Mouse (Mus musculus) spleen, adult 2 months (tissue): Measurements from ENCODE around the gene Xlr4b. TPM values are rescaled to one million over a fixed set of nuclear protein-coding genes. Genes with fewer than 3 reads are reported as not detected.
"Not testable (repeated sequence)": the region's sequence is repeated elsewhere in the genome, so short reads cannot be mapped to it uniquely, and the experiment has no call there.

Experiments used
- DNase-seq, 2 experiments: peaks; one replicate each; pipeline versions ENCODE4 v3.0.0 to v3.0.0-alpha.2; 2012 to 2021; ENCODE audit warnings: low spot score in 2 of 2, low read depth in 1 of 2
- H3K27ac ChIP-seq: fragments of 200-500 bp; 2 replicates; pipeline ENCODE4 v1.5.1; 2012; ENCODE audit warnings: low read length, inconsistent platforms; ENCODE audit not compliant: insufficient read depth
- H3K27me3 ChIP-seq: fragments of 200-500 bp; 2 replicates; pipeline ENCODE4 v1.6.1; 2012; ENCODE audit warnings: mild to moderate bottlenecking, moderate library complexity, low read length, inconsistent platforms; ENCODE audit not compliant: control insufficient read depth, insufficient read depth
- H3K36me3 ChIP-seq: fragments of 200-500 bp; 2 replicates; pipeline ENCODE4 v1.6.1; 2012; ENCODE audit warnings: mild to moderate bottlenecking, low read length, inconsistent platforms; ENCODE audit not compliant: control insufficient read depth, insufficient read depth
- H3K4me1 ChIP-seq: fragments of 200-500 bp; 2 replicates; pipeline ENCODE4 v1.6.1; 2011; ENCODE audit warnings: inconsistent platforms; ENCODE audit not compliant: control insufficient read depth, insufficient read depth, insufficient read length
- H3K4me3 ChIP-seq: fragments of 200-500 bp; 2 replicates; pipeline ENCODE4 v1.5.1; 2011; ENCODE audit warnings: mild to moderate bottlenecking, inconsistent platforms; ENCODE audit not compliant: insufficient read depth, insufficient read length; ENCODE audit errors: extremely low read depth
- CTCF ChIP-seq: fragments of 200-500 bp; IDR thresholded peaks from 2 replicates; pipeline ENCODE4 v1.5.1; 2011; ENCODE audit warnings: mild to moderate bottlenecking, inconsistent platforms; ENCODE audit not compliant: insufficient read depth, insufficient read length, insufficient replicate concordance; ENCODE audit errors: extremely low read depth
- POLR2A ChIP-seq: fragments of 200-500 bp; IDR thresholded peaks from 2 replicates; pipeline ENCODE4 v1.6.1; 2011; ENCODE audit warnings: low read depth, low read length, inconsistent platforms
- WGBS: fragments of 180-500 bp; shearing (Covaris S2); methylation state at CpG from one replicate; pipeline ENCODE4 v1.1.7; 2018; 5-methylcytosine and 5-hydroxymethylcytosine counted together
- polyA plus RNA-seq: library from polyadenylated mRNA; depleted of rRNA; stranded (reverse); fragments of >200 nt; gene quantifications from 2 replicates; pipeline ENCODE4 v1.2.3, GENCODE M21; 2012; rRNA removed

Xlr4b gene
- 1.7 and 2.2 TPM in 2 replicates for polyA plus RNA-seq

- H3K27me3 ChIP-seq, DNase-seq, H3K27ac ChIP-seq, H3K36me3 ChIP-seq, H3K4me1 ChIP-seq: not testable (repeated sequence)
- peak within 1 kb of the TSS; percentile 34; the same call in 1 of the 2 replicates for H3K4me3 ChIP-seq
- WGBS = 40% methylated on average over 19 of the region's 19 CpGs
Observed at GRCm38 (mm10) chrX:73213819-73214564, at the start of gene Xlr4b. Gene Xlr4b, plus strand, starts transcription at chrX:73214333.

DNA sequence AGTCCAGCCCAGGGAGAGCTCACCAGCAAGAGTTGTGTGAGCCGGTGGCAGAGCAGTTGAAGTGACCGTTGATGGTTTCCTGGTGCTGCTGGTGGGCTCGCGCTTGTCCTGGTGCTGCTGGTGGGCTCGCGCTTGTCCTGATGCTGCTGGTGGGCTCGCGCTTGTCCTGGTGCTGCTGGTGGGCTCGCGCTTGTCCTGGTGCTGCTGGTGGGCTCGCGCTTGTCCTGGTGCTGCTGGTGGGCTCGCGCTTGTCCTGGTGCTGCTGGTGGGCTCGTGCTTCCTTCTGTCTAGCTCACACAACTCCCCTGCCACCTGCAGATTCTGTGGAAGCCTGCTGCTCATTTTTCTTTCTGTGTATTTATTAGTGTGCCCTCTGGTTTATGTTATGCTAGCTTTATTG, 37.2 kb upstream of the Xlr4b start, which contains the start of gene Spin2d:
Spin2d (minus strand) TSS at position 101 of the 400 bp plus-strand sequence.
- H3K27ac ChIP-seq, H3K36me3 ChIP-seq, H3K4me1 ChIP-seq, H3K27me3 ChIP-seq, H3K4me3 ChIP-seq, DNase-seq: not testable (repeated sequence)
- 93% methylated on average over 5 of the region's 15 CpGs for WGBS

- H3K36me3 ChIP-seq, H3K4me1 ChIP-seq, H3K27ac ChIP-seq, H3K4me3 ChIP-seq, H3K27me3 ChIP-seq: not testable (repeated sequence)
- DNase-seq = peak in 1 of 2 experiments; percentile 3
- WGBS = 68% methylated on average over 12 of the region's 12 CpGs
Observed at GRCm38 (mm10) chrX:73191934-73192333, 22.2 kb upstream of the Xlr4b start, which contains the start of gene Xlr3b. Gene Xlr3b, plus strand, starts transcription at chrX:73192207.

GRCm38 (mm10) chrX:73225365-73225764, 11.2 kb downstream of the Xlr4b start:
- 57% methylated on average over 1 of the region's 1 CpGs for WGBS
- DNase-seq = no peak

DNA sequence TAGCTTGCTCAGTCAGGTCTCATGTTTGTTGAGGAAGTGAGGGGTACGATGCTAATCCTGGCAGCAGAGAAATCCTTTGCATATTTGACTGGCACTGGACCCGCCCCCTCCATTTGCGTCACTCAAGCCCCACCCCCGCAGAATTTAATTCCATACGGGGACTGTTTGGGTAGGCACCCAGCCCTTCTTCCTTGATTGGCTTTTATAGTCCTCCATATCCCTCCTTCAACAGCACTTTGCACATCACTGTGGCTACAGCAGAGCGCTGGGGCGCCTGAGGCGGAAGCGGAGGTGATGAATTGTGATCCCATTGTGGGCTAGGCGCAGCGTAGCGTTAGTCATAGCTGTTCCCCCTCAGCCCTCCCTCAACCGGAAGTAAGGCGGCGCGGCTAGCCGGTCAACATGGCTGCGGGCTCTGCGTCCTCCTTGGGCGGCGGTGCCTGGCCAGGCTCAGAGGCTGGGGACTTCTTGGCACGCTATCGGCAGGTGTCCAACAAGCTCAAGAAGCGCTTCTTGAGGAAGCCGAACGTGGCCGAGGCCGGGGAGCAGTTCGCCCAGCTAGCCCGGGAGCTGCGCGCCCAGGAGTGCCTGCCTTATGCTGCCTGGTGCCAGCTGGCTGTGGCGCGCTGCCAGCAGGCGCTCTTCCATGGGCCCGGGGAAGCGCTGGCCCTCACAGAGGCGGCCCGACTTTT, 13.9 kb downstream of the Xlr4b start, which contains the start of gene F8a:
F8a (plus strand) TSS at position 378 of the 692 bp plus-strand sequence.
- Histone ChIP-seq H3K27ac (peak within 1 kb of the TSS; percentile 92), H3K4me3 (peak within 1 kb of the TSS; percentile 64), H3K27me3 (no peaks in the 10 kb centered on the region), H3K36me3 (no peaks in the 10 kb centered on the region), H3K4me1 (no peaks in the 10 kb centered on the region)
- DNase-seq = peak; percentile 77
- TF ChIP-seq CTCF (no peak), POLR2A (peak; percentile 78)
- 31% methylated on average over 39 of the region's 39 CpGs for WGBS

More at GRCm38 (mm10) chrX:73225365-73225764, 11.2 kb downstream of the Xlr4b start:
- Histone ChIP-seq H3K4me1 (no peaks in the 10 kb centered on the region), H3K27ac (no peak overlapping the region), H3K4me3 (no peak overlapping the region), H3K36me3 (no peaks in the 10 kb centered on the region), H3K27me3 (no peaks in the 10 kb centered on the region)
- TF ChIP-seq CTCF (no peak), POLR2A (no peak)

- Histone ChIP-seq H3K4me3 (peak overlapping the region; percentile 64), H3K36me3 (no peaks in the 10 kb centered on the region), H3K4me1 (no peaks in the 10 kb centered on the region), H3K27me3 (no peaks in the 10 kb centered on the region), H3K27ac (peak overlapping the region; percentile 92)
- TF ChIP-seq POLR2A = no peak
- TF ChIP-seq CTCF = no peak
- peak in 1 of 2 experiments; percentile 55 for DNase-seq
- 24% methylated on average over 51 of the region's 51 CpGs for WGBS
Observed at GRCm38 (mm10) chrX:73228606-73229214, 14.6 kb downstream of the Xlr4b start.

DNA sequence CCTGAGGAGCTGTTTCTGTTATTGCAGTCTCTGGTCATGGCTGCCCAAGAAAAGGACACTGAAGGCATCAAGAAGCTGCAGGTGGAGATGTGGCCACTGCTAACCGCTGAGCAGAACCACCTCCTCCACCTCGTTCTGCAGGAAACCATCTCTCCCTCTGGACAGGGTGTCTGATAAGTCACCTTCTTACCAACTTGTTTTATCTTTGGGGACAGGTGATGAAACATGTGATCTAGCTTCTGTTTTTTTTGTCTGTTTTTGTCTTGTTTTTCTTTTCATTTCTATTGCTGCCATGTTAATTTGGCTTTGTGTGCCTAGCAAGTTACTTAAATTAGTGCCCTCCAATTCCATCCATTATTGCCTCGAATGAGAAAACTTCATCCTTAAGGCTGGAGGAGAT, 15.2 kb downstream of the Xlr4b start:
- WGBS = 34% methylated on average over 3 of the region's 3 CpGs
- no peaks in the 10 kb centered on the region for H3K4me1 ChIP-seq
- DNase-seq = no peak
- no peak for TF ChIP-seq CTCF
- TF ChIP-seq POLR2A = no peak
- no peak overlapping the region for H3K27ac ChIP-seq
- peak overlapping the region; percentile 64; the same call in 1 of the 2 replicates for H3K4me3 ChIP-seq
- H3K27me3 ChIP-seq = no peaks in the 10 kb centered on the region
- H3K36me3 ChIP-seq = no peaks in the 10 kb centered on the region

DNA sequence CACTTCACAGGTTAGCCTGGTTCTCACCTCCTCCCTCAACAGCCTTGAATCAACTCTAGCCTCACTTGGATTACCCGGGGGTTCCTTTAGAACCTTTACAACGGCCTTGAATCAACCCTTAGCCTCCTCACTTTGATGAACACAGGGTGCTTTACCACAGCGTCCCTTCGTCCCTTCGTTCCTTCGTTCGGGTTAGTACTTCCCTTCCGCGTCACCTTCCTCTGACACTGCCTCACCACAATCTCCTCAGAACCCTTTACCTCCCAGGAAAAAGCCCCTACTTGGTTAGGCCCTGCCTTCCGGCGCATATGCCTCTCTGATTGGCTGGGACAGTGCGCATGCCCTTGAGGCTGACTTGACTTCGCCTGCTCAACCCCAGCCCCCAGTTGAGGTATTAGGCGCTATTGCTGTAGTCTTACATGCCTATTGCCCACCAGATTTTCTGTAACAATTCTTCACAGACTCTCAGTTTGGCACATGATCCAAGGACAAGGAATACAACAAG, 28.7 kb downstream of the Xlr4b start, which contains the start of gene Xlr4c:
Xlr4c (minus strand) TSS at position 310 of the 505 bp plus-strand sequence.
- not testable (repeated sequence) for H3K27ac ChIP-seq, DNase-seq, H3K4me1 ChIP-seq, H3K36me3 ChIP-seq, H3K27me3 ChIP-seq
- WGBS = 55% methylated on average over 14 of the region's 14 CpGs
- H3K4me3 ChIP-seq = peak within 1 kb of the TSS; percentile 14; the same call in 1 of the 2 replicates

- H3K27ac ChIP-seq, DNase-seq, H3K4me1 ChIP-seq, H3K27me3 ChIP-seq, H3K4me3 ChIP-seq, H3K36me3 ChIP-seq: not testable (repeated sequence)
- WGBS = 82% methylated on average over 1 of the region's 2 CpGs
Observed at GRCm38 (mm10) chrX:73262428-73262827, 48.3 kb downstream of the Xlr4b start.
